Mouse (Mus musculus): ENCODE measurements at regions not wholly inside any gene's neighbourhood (a gene's known extent, or its start where the extent isn't known, plus 50 kb on each side); places are given as distances from the start of the nearest gene placed in this dataset.

GRCm38 (mm10) chr10:111103086-111103485 lies 61.5 kb upstream of the Osbpl8 start:
- Histone ChIP-seq H3K36me3 (ENCODE audit: control insufficient read depth, insufficient read depth, low read length) (no peaks in the 10 kb centered on the region), H3K27me3 (replicated peaks; ENCODE audit: control insufficient read depth, insufficient read depth, low read length) (no peaks in the 10 kb centered on the region), H3K4me3 (ENCODE audit: insufficient read depth, low read depth, low read length) (0 out of 2 replicates have a peak overlapping the region, but pooled peaks have one; percentile 20), H3K4me1 (ENCODE audit: control insufficient read depth, insufficient read depth, low read length) (peaks cover 3% of the 10 kb centered on the region; the same call in 1 of the 2 replicates), H3K27ac (ENCODE audit: insufficient read depth, low read depth, low read length) (0 out of 2 replicates have a peak overlapping the region, but pooled peaks have one; percentile 21)
- DNase-seq = no peak
- WGBS = 65% methylated on average over 14 of the region's 14 CpGs
- TF ChIP-seq POLR2A (IDR thresholded peaks at IDR 0.05; ENCODE audit: low read depth, low read length) = no peak
- TF ChIP-seq CTCF (conservative IDR thresholded peaks at IDR 0.05; ENCODE audit: insufficient read depth, insufficient read length, low read depth, low read length) = no peak

GRCm38 (mm10) chr10:111101901-111102761 lies 62.4 kb upstream of the Osbpl8 start:
- H3K27ac ChIP-seq (ENCODE audit: insufficient read depth, low read depth, low read length) = peak overlapping the region; percentile 87
- 0 out of 2 replicates have a peak overlapping the region, but pooled peaks have one; percentile 3 for H3K4me3 ChIP-seq (ENCODE audit: insufficient read depth, low read depth, low read length)
- DNase-seq = peak; percentile 84
- H3K4me1 ChIP-seq (ENCODE audit: control insufficient read depth, insufficient read depth, low read length) = peaks cover 3% of the 10 kb centered on the region; the same call in 1 of the 2 replicates
- no peak for TF ChIP-seq POLR2A (IDR thresholded peaks at IDR 0.05; ENCODE audit: low read depth, low read length)
- WGBS = 57% methylated on average over 18 of the region's 18 CpGs
- H3K36me3 ChIP-seq (ENCODE audit: control insufficient read depth, insufficient read depth, low read length) = no peaks in the 10 kb centered on the region
- no peaks in the 10 kb centered on the region for H3K27me3 ChIP-seq (replicated peaks; ENCODE audit: control insufficient read depth, insufficient read depth, low read length)

GRCm38 (mm10) chr10:111099812-111100464 lies 64.6 kb upstream of the Osbpl8 start:
- Histone ChIP-seq H3K4me3 (ENCODE audit: insufficient read depth, low read depth, low read length) (no peak overlapping the region), H3K4me1 (ENCODE audit: control insufficient read depth, insufficient read depth, low read length) (no peaks in the 10 kb centered on the region), H3K27ac (ENCODE audit: insufficient read depth, low read depth, low read length) (0 out of 2 replicates have a peak overlapping the region, but pooled peaks have one; percentile 14), H3K27me3 (replicated peaks; ENCODE audit: control insufficient read depth, insufficient read depth, low read length) (no peaks in the 10 kb centered on the region), H3K36me3 (ENCODE audit: control insufficient read depth, insufficient read depth, low read length) (no peaks in the 10 kb centered on the region)
- WGBS = 36% methylated on average over 7 of the region's 7 CpGs
- peak; percentile 86 for TF ChIP-seq CTCF (conservative IDR thresholded peaks at IDR 0.05; ENCODE audit: insufficient read depth, insufficient read length, low read depth, low read length)
- no peak for TF ChIP-seq POLR2A (IDR thresholded peaks at IDR 0.05; ENCODE audit: low read depth, low read length)
- DNase-seq = peak; percentile 81

DNA sequence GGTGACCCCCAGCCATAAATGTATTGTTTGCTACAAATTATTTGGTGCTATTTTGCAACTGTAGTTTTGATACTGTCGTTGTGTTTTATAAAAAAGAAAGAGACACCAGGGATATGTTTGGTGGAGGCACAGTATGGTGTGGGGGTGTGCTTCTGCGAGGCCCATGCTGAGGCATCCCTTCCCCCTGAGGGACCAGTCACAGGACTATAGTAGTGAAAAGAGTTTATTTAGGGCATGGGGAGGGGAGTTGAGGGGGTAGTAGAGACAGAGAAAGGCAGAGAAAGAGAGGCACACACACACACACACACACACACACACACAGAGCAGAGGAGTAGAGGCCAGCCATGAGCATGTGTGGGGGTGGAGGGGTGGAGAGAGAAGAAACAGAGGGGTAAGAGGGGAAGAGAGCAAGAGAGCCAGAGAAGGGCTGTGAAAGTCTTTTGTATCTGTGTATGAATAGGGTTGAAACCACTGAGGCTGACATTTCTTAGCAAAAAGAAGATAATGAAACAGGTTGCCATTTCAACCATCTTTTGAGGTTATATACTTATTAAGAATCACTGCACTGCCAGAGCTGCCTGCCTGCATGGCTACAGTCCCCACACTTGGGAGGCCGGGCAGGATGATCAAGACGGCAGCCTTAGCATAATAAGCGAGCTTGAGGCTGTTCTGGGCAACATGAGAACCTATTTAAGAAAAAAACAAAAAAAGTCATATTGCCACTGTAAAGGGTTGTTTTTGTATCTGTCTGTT lies 65.3 kb upstream of the Osbpl8 start:
- TF ChIP-seq CTCF (conservative IDR thresholded peaks at IDR 0.05; ENCODE audit: insufficient read depth, insufficient read length, low read depth, low read length) (no peak), POLR2A (IDR thresholded peaks at IDR 0.05; ENCODE audit: low read depth, low read length) (no peak)
- H3K27ac ChIP-seq (ENCODE audit: insufficient read depth, low read depth, low read length) = no peak overlapping the region
- no peak for DNase-seq
- WGBS = 88% methylated on average over 5 of the region's 5 CpGs
- H3K36me3 ChIP-seq (ENCODE audit: control insufficient read depth, insufficient read depth, low read length) = no peaks in the 10 kb centered on the region
- no peaks in the 10 kb centered on the region for H3K4me1 ChIP-seq (ENCODE audit: control insufficient read depth, insufficient read depth, low read length)
- H3K27me3 ChIP-seq (replicated peaks; ENCODE audit: control insufficient read depth, insufficient read depth, low read length) = no peaks in the 10 kb centered on the region
- no peak overlapping the region for H3K4me3 ChIP-seq (ENCODE audit: insufficient read depth, low read depth, low read length)

DNA sequence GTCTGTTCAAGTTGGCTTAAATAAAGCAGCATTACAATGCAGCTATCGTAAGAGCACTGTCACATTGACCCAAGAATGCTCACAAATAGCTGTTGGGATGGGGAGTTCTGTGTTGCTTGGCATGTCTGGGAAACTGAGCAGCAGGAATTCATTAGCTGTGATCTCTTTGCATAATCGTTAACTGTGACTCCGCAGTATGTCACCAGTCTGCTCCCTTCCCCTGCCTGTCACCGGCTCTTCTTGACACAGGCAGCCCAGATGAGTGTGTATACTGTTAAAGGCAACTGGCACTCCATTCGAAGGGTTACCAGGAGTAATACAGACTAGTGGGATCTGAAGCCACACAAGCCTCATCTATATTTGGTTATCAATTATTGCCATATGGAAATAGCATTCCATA lies 67.3 kb upstream of the Osbpl8 start:
- no peaks in the 10 kb centered on the region for H3K4me1 ChIP-seq (ENCODE audit: control insufficient read depth, insufficient read depth, low read length)
- TF ChIP-seq POLR2A (IDR thresholded peaks at IDR 0.05; ENCODE audit: low read depth, low read length) (no peak), CTCF (conservative IDR thresholded peaks at IDR 0.05; ENCODE audit: insufficient read depth, insufficient read length, low read depth, low read length) (no peak)
- H3K36me3 ChIP-seq (ENCODE audit: control insufficient read depth, insufficient read depth, low read length) = no peaks in the 10 kb centered on the region
- no peak overlapping the region for H3K4me3 ChIP-seq (ENCODE audit: insufficient read depth, low read depth, low read length)
- DNase-seq = no peak
- H3K27ac ChIP-seq (ENCODE audit: insufficient read depth, low read depth, low read length) = no peak overlapping the region
- WGBS = 52% methylated on average over 5 of the region's 5 CpGs
- no peaks in the 10 kb centered on the region for H3K27me3 ChIP-seq (replicated peaks; ENCODE audit: control insufficient read depth, insufficient read depth, low read length)

DNA sequence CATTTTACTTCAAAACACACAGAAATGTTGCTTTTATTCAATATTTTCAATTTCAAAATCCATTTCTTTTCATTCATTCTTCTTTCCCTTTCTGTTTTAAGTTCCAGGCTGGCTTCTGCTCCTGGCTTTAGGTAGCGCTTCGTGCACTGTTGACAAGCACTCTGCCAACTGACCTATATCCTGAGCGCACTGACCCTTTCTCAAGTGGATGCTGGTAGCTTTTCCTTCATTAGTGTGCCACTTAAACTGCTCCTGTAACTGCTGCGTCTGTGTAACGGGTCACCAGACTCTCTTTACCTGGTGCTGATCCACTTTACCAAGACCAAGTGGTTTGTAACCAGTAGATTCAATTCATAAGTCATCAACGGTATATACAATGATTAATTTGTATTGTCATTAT lies 67.7 kb upstream of the Osbpl8 start:
- Histone ChIP-seq H3K4me3 (ENCODE audit: insufficient read depth, low read depth, low read length) (no peak overlapping the region), H3K27ac (ENCODE audit: insufficient read depth, low read depth, low read length) (no peak overlapping the region), H3K27me3 (replicated peaks; ENCODE audit: control insufficient read depth, insufficient read depth, low read length) (no peaks in the 10 kb centered on the region), H3K36me3 (ENCODE audit: control insufficient read depth, insufficient read depth, low read length) (no peaks in the 10 kb centered on the region), H3K4me1 (ENCODE audit: control insufficient read depth, insufficient read depth, low read length) (no peaks in the 10 kb centered on the region)
- WGBS = 74% methylated on average over 6 of the region's 6 CpGs
- no peak for DNase-seq
- TF ChIP-seq CTCF (conservative IDR thresholded peaks at IDR 0.05; ENCODE audit: insufficient read depth, insufficient read length, low read depth, low read length) = no peak
- TF ChIP-seq POLR2A (IDR thresholded peaks at IDR 0.05; ENCODE audit: low read depth, low read length) = no peak
